Mouse (Mus musculus): ENCODE measurements around the gene Iqcn.

- TF ChIP-seq CTCF (IDR thresholded peaks at IDR 0.05; ENCODE audit: borderline replicate concordance, insufficient read depth, low read length), result no peak
- no peak for TF ChIP-seq POLR2A (IDR thresholded peaks at IDR 0.05; ENCODE audit: low read depth, low read length)
These were observed 6.5 kb downstream of the Iqcn start for GRCm38 (mm10) chr8:70709794-70710193.
